Mouse (Mus musculus): ENCODE data around the gene Hilpda. TPM values are rescaled to one million over a fixed set of nuclear protein-coding genes. Genes with fewer than 3 reads are reported as not detected.
A peak's percentile ranks its signal among the peaks of the same experiment; 100 is the strongest.

The Hilpda gene
- polyA plus RNA-seq, 1 experiment from 2014 or later = 37.8 TPM

GRCm38 (mm10) chr6:29264456-29264781, 7.9 kb upstream of the Hilpda start:
- no peaks in the 10 kb centered on the region for H3K36me3 ChIP-seq (ENCODE audit: control insufficient read depth, insufficient read depth, low read length)
- H3K27me3 ChIP-seq (ENCODE audit: control insufficient read depth, insufficient read depth, low read length) = no peaks in the 10 kb centered on the region
- H3K9me3 ChIP-seq (ENCODE audit: control insufficient read depth, low read length) = no peaks in the 10 kb centered on the region
- H3K4me2 ChIP-seq (replicated peaks; ENCODE audit: low read depth, low read length) = no peak overlapping the region
- H3K4me3 ChIP-seq (ENCODE audit: low read depth, low read length) = no peak overlapping the region
- H3K27ac ChIP-seq (ENCODE audit: low read depth, low read length) = no peak overlapping the region
- H3K4me1 ChIP-seq (replicated peaks; ENCODE audit: control insufficient read depth, insufficient read depth, low read length) = no peaks in the 10 kb centered on the region
- ATAC-seq (ENCODE audit: low FRiP score) (no peak), DNase-seq (ENCODE audit: low spot score) (no peak)
- WGBS = 92% methylated on average over 3 of the region's 3 CpGs
- no peak overlapping the region for H3K9ac ChIP-seq (ENCODE audit: low read depth, low read length)

GRCm38 (mm10) chr6:29266936-29267335, 5.4 kb upstream of the Hilpda start:
- no peak overlapping the region for H3K27ac ChIP-seq (ENCODE audit: low read depth, low read length)
- H3K4me2 ChIP-seq (replicated peaks; ENCODE audit: low read depth, low read length) = no peak overlapping the region
- H3K9ac ChIP-seq (ENCODE audit: low read depth, low read length) = no peak overlapping the region
- no peaks in the 10 kb centered on the region for H3K4me1 ChIP-seq (replicated peaks; ENCODE audit: control insufficient read depth, insufficient read depth, low read length)
- H3K27me3 ChIP-seq (ENCODE audit: control insufficient read depth, insufficient read depth, low read length) = no peaks in the 10 kb centered on the region; the same call in 1 of the 2 replicates
- H3K4me3 ChIP-seq (ENCODE audit: low read depth, low read length) = no peak overlapping the region
- H3K36me3 ChIP-seq (ENCODE audit: control insufficient read depth, insufficient read depth, low read length) = no peaks in the 10 kb centered on the region
- no peak for DNase-seq (ENCODE audit: low spot score)
- no peak for ATAC-seq (ENCODE audit: low FRiP score)
- no peaks in the 10 kb centered on the region for H3K9me3 ChIP-seq (ENCODE audit: control insufficient read depth, low read length)
- WGBS = 69% methylated on average over 4 of the region's 4 CpGs

GRCm38 (mm10) chr6:29269006-29269668, 3.2 kb upstream of the Hilpda start:
- H3K9me3 ChIP-seq (ENCODE audit: control insufficient read depth, low read length) = no peaks in the 10 kb centered on the region
- no peaks in the 10 kb centered on the region; the same call in 1 of the 2 replicates for H3K27me3 ChIP-seq (ENCODE audit: control insufficient read depth, insufficient read depth, low read length)
- H3K4me3 ChIP-seq (ENCODE audit: low read depth, low read length) = no peak overlapping the region
- ATAC-seq (ENCODE audit: low FRiP score) (no peak), DNase-seq (ENCODE audit: low spot score) (no peak)
- H3K4me2 ChIP-seq (replicated peaks; ENCODE audit: low read depth, low read length) = no peak overlapping the region
- 84% methylated on average over 6 of the region's 6 CpGs for WGBS
- H3K36me3 ChIP-seq (ENCODE audit: control insufficient read depth, insufficient read depth, low read length) = no peaks in the 10 kb centered on the region
- H3K9ac ChIP-seq (ENCODE audit: low read depth, low read length) = no peak overlapping the region
- H3K4me1 ChIP-seq (replicated peaks; ENCODE audit: control insufficient read depth, insufficient read depth, low read length) = no peaks in the 10 kb centered on the region
- H3K27ac ChIP-seq (ENCODE audit: low read depth, low read length) = no peak overlapping the region

GRCm38 (mm10) chr6:29270961-29271360, 1.3 kb upstream of the Hilpda start:
- 18% methylated on average over 8 of the region's 8 CpGs for WGBS
- DNase-seq (ENCODE audit: low spot score) = no peak
- Histone ChIP-seq H3K27me3 (ENCODE audit: control insufficient read depth, insufficient read depth, low read length) (no peaks in the 10 kb centered on the region; the same call in 1 of the 2 replicates), H3K4me2 (replicated peaks; ENCODE audit: low read depth, low read length) (no peak overlapping the region), H3K36me3 (ENCODE audit: control insufficient read depth, insufficient read depth, low read length) (no peaks in the 10 kb centered on the region), H3K9ac (ENCODE audit: low read depth, low read length) (no peak overlapping the region), H3K4me3 (ENCODE audit: low read depth, low read length) (no peak overlapping the region), H3K9me3 (ENCODE audit: control insufficient read depth, low read length) (no peaks in the 10 kb centered on the region), H3K4me1 (replicated peaks; ENCODE audit: control insufficient read depth, insufficient read depth, low read length) (no peaks in the 10 kb centered on the region), H3K27ac (ENCODE audit: low read depth, low read length) (no peak overlapping the region)
- no peak for ATAC-seq (ENCODE audit: low FRiP score)

- no peaks in the 10 kb centered on the region for H3K9me3 ChIP-seq (ENCODE audit: control insufficient read depth, low read length)
- H3K4me2 ChIP-seq (replicated peaks; ENCODE audit: low read depth, low read length) = no peak overlapping the region
- H3K4me3 ChIP-seq (ENCODE audit: low read depth, low read length) = no peak overlapping the region
- DNase-seq (ENCODE audit: low spot score) = no peak
- no peaks in the 10 kb centered on the region for H3K36me3 ChIP-seq (ENCODE audit: control insufficient read depth, insufficient read depth, low read length)
- ATAC-seq (ENCODE audit: low FRiP score) = no peak
- H3K4me1 ChIP-seq (replicated peaks; ENCODE audit: control insufficient read depth, insufficient read depth, low read length) = no peaks in the 10 kb centered on the region
- H3K27ac ChIP-seq (ENCODE audit: low read depth, low read length) = no peak overlapping the region
- H3K9ac ChIP-seq (ENCODE audit: low read depth, low read length) = no peak overlapping the region
- 95% methylated on average over 5 of the region's 5 CpGs for WGBS
- no peaks in the 10 kb centered on the region for H3K27me3 ChIP-seq (ENCODE audit: control insufficient read depth, insufficient read depth, low read length)
Measured at GRCm38 (mm10) chr6:29276746-29277145, 4.5 kb downstream of the Hilpda start.

GRCm38 (mm10) chr6:29278513-29279267, 6.4 kb downstream of the Hilpda start:
- DNase-seq (ENCODE audit: low spot score) = peak; percentile 64
- no peaks in the 10 kb centered on the region for H3K27me3 ChIP-seq (ENCODE audit: control insufficient read depth, insufficient read depth, low read length)

GRCm38 (mm10) chr6:29279293-29279692, 7.0 kb downstream of the Hilpda start, which contains the start of gene Fam71f2:
Gene Fam71f2 (plus strand): TSS chr6:29279593.
- ATAC-seq (ENCODE audit: low FRiP score) (no peak), DNase-seq (ENCODE audit: low spot score) (no peak)
- 83% methylated on average over 8 of the region's 8 CpGs for WGBS
- Histone ChIP-seq H3K4me2 (replicated peaks; ENCODE audit: low read depth, low read length) (no peak within 1 kb of the TSS), H3K36me3 (ENCODE audit: control insufficient read depth, insufficient read depth, low read length) (no peaks in the 10 kb centered on the region), H3K27ac (ENCODE audit: low read depth, low read length) (0 out of 2 replicates have a peak within 1 kb of the TSS, but pooled peaks have one; percentile 10), H3K27me3 (ENCODE audit: control insufficient read depth, insufficient read depth, low read length) (no peaks in the 10 kb centered on the region), H3K4me3 (ENCODE audit: low read depth, low read length) (no peak within 1 kb of the TSS), H3K9ac (ENCODE audit: low read depth, low read length) (no peak within 1 kb of the TSS), H3K9me3 (ENCODE audit: control insufficient read depth, low read length) (no peaks in the 10 kb centered on the region), H3K4me1 (replicated peaks; ENCODE audit: control insufficient read depth, insufficient read depth, low read length) (no peaks in the 10 kb centered on the region)

More at GRCm38 (mm10) chr6:29278513-29279267, 6.4 kb downstream of the Hilpda start:
- no peaks in the 10 kb centered on the region for H3K9me3 ChIP-seq (ENCODE audit: control insufficient read depth, low read length)
- 28% methylated on average over 8 of the region's 8 CpGs for WGBS
- H3K4me1 ChIP-seq (replicated peaks; ENCODE audit: control insufficient read depth, insufficient read depth, low read length) = no peaks in the 10 kb centered on the region
- H3K9ac ChIP-seq (ENCODE audit: low read depth, low read length) = no peak overlapping the region
- 0 out of 2 replicates have a peak overlapping the region, but pooled peaks have one; percentile 10 for H3K27ac ChIP-seq (ENCODE audit: low read depth, low read length)
- no peaks in the 10 kb centered on the region for H3K36me3 ChIP-seq (ENCODE audit: control insufficient read depth, insufficient read depth, low read length)
- no peak overlapping the region for H3K4me3 ChIP-seq (ENCODE audit: low read depth, low read length)
- ATAC-seq (ENCODE audit: low FRiP score) = peak; percentile 40; the same call in 1 of the 2 replicates
- no peak overlapping the region for H3K4me2 ChIP-seq (replicated peaks; ENCODE audit: low read depth, low read length)

GRCm38 (mm10) chr6:29280671-29281070, 8.4 kb downstream of the Hilpda start:
- Histone ChIP-seq H3K4me2 (replicated peaks; ENCODE audit: low read depth, low read length) (no peak overlapping the region), H3K36me3 (ENCODE audit: control insufficient read depth, insufficient read depth, low read length) (no peaks in the 10 kb centered on the region), H3K4me3 (ENCODE audit: low read depth, low read length) (no peak overlapping the region), H3K27ac (ENCODE audit: low read depth, low read length) (no peak overlapping the region), H3K9ac (ENCODE audit: low read depth, low read length) (no peak overlapping the region), H3K4me1 (replicated peaks; ENCODE audit: control insufficient read depth, insufficient read depth, low read length) (no peaks in the 10 kb centered on the region), H3K9me3 (ENCODE audit: control insufficient read depth, low read length) (no peaks in the 10 kb centered on the region), H3K27me3 (ENCODE audit: control insufficient read depth, insufficient read depth, low read length) (no peaks in the 10 kb centered on the region)
- no peak for ATAC-seq (ENCODE audit: low FRiP score)
- 36% methylated on average over 7 of the region's 7 CpGs for WGBS
- DNase-seq (ENCODE audit: low spot score) = no peak

- Histone ChIP-seq H3K4me2 (replicated peaks; ENCODE audit: low read depth, low read length) (no peak overlapping the region), H3K9me3 (ENCODE audit: control insufficient read depth, low read length) (no peaks in the 10 kb centered on the region), H3K4me1 (replicated peaks; ENCODE audit: control insufficient read depth, insufficient read depth, low read length) (no peaks in the 10 kb centered on the region), H3K9ac (ENCODE audit: low read depth, low read length) (no peak overlapping the region), H3K36me3 (ENCODE audit: control insufficient read depth, insufficient read depth, low read length) (no peaks in the 10 kb centered on the region), H3K4me3 (ENCODE audit: low read depth, low read length) (no peak overlapping the region), H3K27me3 (ENCODE audit: control insufficient read depth, insufficient read depth, low read length) (no peaks in the 10 kb centered on the region), H3K27ac (ENCODE audit: low read depth, low read length) (no peak overlapping the region)
- ATAC-seq (ENCODE audit: low FRiP score) (no peak), DNase-seq (ENCODE audit: low spot score) (no peak)
- WGBS = 73% methylated on average over 7 of the region's 7 CpGs
Measured at GRCm38 (mm10) chr6:29286870-29287269, 14.6 kb downstream of the Hilpda start.

All from hindbrain, embryonic 11.5 days (tissue).